Mouse (Mus musculus) G1E-ER4 (cell line): ENCODE measurements around the gene Syn3. TPM values are rescaled to one million over a fixed set of nuclear protein-coding genes. Genes with fewer than 3 reads are reported as not detected.

Experiments used
- GATA1 ChIP-seq: IDR thresholded peaks from one replicate; pipeline ENCODE4 v1.8.0; 2012; ENCODE audit warnings: low read length, inconsistent platforms
- polyA plus RNA-seq: library from polyadenylated mRNA; stranded (reverse); fragments of >175 nt; gene quantifications from 2 replicates; pipeline ENCODE4 v1.2.3, GENCODE M21; 2012

Gene Syn3
- polyA plus RNA-seq, 1 experiment = not detected

DNA sequence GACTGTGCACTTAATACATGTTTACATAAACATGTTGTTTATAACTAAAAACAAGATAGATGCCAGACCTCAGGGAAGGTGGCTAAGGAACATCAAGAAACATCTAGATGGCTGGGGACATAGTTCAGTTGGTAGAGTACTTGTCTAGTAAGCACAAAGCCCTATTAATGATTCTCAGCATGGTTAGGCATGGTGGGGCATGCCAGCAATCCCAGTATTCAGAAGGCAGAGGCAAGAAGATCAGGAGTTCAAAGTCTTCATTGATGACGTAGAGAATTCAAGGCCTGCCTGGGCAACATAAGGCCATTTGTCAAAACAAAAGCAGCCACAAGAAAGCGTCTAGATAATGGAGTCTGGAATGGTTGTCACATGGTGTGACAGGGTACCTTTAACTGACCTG is 441.0 kb downstream of the Syn3 start:
- TF ChIP-seq GATA1 = no peak

- no peak for TF ChIP-seq GATA1
Measured at GRCm38 (mm10) chr10:86057286-86057685, 441.4 kb downstream of the Syn3 start.

DNA sequence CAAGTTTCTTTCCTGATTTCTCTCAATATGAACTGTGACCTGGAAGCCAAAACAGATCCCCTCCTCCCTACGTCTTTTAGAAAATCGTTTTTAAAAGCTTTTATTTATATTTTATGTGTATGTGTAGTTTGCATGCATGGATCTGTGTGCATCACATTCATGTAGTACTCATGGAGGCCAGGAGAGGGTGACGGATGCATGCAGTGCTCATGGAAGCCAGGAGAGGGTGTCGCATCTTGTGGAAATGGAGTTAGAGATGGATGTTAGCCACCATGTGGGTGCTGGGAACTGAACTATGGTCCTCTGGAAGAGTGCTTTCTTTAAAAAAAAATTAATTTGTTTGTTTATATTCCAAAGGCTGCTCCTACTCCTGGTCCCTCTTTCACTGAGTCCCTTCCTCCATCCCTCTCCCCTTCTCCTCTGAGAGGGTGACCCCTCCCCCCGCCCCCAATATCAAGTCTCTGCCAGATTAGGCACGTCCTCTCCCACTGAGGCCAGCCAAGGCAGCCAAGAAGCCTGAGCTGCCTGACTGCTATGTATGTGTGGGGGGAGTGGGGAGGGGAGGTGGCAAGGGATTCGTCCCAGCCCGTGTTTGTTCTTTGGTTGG is 442.3 kb downstream of the Syn3 start:
- no peak for TF ChIP-seq GATA1

DNA sequence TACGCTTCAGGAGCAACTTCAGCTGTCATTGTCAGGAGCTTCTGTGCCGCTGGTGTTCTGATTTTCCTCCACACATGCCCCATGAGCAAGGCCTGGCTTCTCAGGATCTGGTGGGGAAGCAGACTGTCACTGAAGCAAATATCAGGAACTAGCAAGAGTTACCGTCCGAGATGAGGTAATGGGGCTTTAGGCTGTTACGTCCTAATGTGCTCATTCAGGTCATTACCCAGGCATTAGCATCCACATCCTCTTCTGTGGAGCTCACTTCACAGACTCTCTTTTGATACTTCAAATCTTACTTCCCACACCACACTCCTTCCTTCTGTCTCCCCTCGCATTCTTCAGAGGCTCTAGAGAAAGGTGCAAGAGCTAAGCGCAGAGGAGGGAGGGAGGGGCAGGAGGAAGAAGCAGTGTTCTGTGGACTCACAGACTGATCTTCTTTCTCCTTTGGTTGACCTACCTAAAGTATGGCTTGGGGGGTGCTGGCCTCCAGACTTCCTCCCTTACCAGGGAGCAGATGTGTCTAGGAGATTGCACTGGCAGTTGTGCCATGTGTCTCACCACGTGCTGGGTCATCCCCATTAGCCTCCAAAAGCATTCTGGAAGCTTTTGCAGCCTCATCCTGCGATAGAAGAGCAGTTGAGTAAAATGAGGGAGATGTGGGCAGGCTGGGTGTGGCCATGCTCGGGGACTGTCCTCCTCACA is 445.7 kb downstream of the Syn3 start:
- no peak for TF ChIP-seq GATA1

- TF ChIP-seq GATA1 = no peak
Measured at GRCm38 (mm10) chr10:86050522-86050921, 448.2 kb downstream of the Syn3 start.

- no peak for TF ChIP-seq GATA1
Measured at GRCm38 (mm10) chr10:86047786-86048185, 450.9 kb downstream of the Syn3 start.

DNA sequence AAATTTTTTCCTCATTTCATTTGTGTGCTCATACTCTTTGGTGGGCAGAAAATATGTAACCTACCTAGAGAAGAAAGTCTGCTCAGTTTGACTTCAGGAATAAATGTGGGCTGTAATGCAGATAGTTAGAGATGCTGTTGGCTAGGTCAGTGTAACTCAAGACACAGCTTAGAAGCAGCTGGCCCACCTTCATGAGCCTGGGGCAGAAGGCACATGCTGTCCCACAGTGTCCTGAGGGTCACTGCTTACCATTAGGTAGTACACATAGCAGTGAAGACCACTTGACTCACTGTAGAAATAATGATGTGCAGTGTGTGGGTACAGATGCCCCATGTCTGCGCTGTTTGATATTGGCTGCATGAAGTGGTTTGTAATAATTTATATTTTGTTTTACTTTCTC is 452.3 kb downstream of the Syn3 start:
- no peak for TF ChIP-seq GATA1

DNA sequence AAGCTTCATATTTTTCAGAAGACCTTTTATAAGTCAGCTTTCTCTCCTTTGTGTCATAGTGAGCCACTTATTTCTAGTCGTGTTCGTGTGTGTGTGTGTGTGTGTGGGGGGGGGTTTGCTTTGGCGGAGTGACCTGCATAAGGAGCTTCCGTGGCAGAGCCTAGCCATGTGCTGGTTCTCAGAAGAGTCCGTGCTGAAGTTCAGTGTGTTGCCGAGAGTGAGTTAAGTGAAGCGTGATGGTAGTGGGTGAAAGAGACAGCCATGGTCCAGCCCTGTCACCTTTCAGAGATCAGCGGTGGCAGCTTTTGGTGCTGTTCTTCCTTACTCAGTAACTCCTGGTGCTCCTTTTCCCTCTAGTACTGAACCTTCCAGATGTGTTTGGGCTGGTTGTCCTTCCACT is 454.6 kb downstream of the Syn3 start:
- no peak for TF ChIP-seq GATA1

GRCm38 (mm10) chr10:86043651-86044050 is 455.0 kb downstream of the Syn3 start:
- TF ChIP-seq GATA1 = no peak

- no peak for TF ChIP-seq GATA1
Measured at GRCm38 (mm10) chr10:86034007-86034728, 464.5 kb downstream of the Syn3 start.

- no peak for TF ChIP-seq GATA1
Measured at GRCm38 (mm10) chr10:86032517-86032916, 466.2 kb downstream of the Syn3 start.

- no peak for TF ChIP-seq GATA1
Measured at GRCm38 (mm10) chr10:86030743-86031142, 468.0 kb downstream of the Syn3 start.

DNA sequence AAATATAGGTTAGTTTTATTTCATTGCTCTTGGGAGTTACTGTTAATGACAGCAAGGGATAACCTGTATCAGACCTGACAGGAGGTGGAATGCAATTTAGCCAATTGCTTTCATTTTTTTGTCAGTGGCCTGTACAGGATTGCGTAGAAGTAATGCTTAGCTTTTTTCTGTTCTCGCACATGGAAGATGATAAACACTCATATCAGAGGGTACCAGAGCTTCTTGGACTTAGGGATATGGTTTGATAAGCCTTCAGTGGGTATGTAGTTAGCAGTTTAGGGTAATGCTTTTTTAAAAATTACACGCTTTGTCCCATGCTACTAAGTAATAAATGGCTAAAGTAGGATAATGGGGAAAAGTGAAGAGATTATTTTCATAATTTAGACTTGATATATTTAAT is 472.3 kb downstream of the Syn3 start:
- TF ChIP-seq GATA1 = peak; percentile 70

DNA sequence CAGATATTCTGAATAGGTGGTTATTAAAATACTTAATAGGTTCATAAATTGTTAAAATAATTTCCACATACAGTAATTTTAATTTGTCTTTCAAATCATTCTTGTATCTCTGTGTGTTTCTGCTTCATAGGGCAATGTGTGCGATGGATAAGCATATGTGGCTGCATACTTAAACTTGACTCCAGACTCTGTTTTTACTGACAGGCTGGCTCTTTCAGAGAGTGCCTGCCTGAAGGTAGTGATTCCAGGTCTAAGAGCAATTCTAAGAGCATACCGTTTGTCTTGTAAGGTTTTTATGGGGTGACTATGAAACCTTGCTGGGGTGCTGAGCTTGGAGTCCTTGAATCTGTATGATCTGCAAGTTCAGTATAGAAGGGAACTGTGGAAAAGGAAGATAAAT is 472.8 kb downstream of the Syn3 start:
- no peak for TF ChIP-seq GATA1

- TF ChIP-seq GATA1 = no peak
Measured at GRCm38 (mm10) chr10:86023149-86023548, 475.5 kb downstream of the Syn3 start.

DNA sequence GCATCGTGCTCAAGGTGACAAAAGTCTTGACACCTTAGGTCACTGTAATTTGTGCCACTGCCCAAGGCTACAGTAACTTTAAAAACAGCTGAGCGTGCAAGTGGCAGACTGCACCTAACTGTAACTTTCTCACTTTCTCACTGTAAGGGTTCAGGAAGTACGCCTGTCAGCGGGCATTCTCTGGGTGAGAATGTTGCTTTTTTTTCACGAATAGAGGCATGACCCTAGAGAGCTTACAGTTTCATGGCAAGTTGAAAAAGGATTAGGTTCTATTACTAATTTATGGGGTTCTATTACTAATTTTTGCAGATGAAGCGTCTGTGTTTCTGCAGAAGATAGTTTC is 476.3 kb downstream of the Syn3 start:
- no peak for TF ChIP-seq GATA1
